Comparison of ENCODE assay signal across 13 mouse cellular contexts in the genomic region with DNA sequence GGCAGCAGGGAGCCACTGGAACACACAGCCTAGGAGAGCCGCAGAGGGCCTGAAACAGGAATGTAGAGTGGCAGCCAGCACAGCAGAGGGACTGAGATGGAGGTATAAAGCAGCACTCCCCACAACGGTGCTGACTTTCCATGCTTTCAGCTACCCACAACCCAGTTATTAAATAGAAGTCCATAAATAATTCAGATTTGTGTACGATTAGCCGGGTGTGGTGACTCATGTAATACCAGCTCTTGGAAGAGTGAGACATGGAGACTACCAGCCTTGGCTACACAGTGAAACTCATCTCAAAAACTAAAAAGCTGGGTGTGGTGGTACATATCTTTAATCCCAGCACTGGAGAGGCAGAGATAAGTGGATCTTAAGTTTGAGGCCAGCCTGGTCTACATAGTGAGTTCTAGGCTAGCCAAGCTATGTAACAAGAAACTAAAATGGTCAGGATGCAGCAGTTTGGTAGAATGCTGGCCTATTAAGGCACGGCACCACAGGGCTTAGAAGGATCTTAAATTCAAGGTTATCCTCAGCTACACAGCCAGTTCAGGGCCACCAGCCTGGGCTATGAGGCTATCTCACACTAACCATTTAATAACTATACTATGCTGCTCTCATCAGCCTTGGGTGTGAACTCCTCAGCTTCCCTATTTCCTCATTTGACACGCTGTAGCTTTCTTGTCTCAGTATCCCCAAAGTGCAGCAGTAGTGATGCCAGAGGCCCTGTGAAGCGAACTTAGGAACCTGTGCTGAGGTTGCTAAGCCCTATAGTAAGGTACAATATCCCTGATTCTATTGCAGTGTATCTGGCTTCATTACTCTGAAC. TPM values are rescaled to one million over a fixed set of nuclear protein-coding genes. Genes with fewer than 3 reads are reported as not detected.
DNase-seq lines count a peak whose midpoint lies in the region; ATAC-seq and TF ChIP-seq lines count a peak whose summit lies in the region.
"Had no signal": no experiment of that assay in that cellular context is flagged by ENCODE, and none has a peak within 500 bp of the region (broad histone marks: within the 10 kb centered on the region; RNA-seq: fewer than 3 reads in every experiment).

No protein-coding gene starts in this region.

- no peak for TF ChIP-seq CTCF in gastrocnemius, adult 2 months (IDR thresholded peaks at IDR 0.05)
- no peak for TF ChIP-seq CTCF in left cerebral cortex, adult 2 months (IDR thresholded peaks at IDR 0.05)

- DNase-seq in gastrocnemius, adult 2 months, result no peak
- no peak for DNase-seq in gastrocnemius, postnatal 25 days
- no peak for DNase-seq in left cerebral cortex, adult 2 months (ENCODE audit: extremely low spot score in 1 of 2, low spot score in 2 of 2)
- DNase-seq in left cerebral cortex, postnatal 36 days (ENCODE audit: low spot score in 2 of 2), result no peak
- DNase-seq in MEL-GATA-1-ER (ENCODE audit: extremely low read depth, low read depth), result peak; percentile 29
- no peak for DNase-seq in thymus, adult 18-20 months
- DNase-seq: cerebellum, adult 8-10 months; right cerebral cortex, postnatal 14 days had no signal

- intact Hi-C loops in gastrocnemius, adult 2 months (cut with DNase I), result loop anchor here (10.0 kb wide), 1 partner anchor 322 kb away; a partner anchor contains a TSS
- intact Hi-C loops in left cerebral cortex, adult 2 months (cut with DNase I), result loop anchor here (10.0 kb wide), 1 partner anchor 312 kb away; a partner anchor contains a TSS
- intact Hi-C loops in left cerebral cortex, postnatal 36 days (cut with DNase I), result no loop called here

- H3K9ac ChIP-seq in midbrain, embryonic 15.5 days, result no peak overlapping the region

- ATAC-seq in midbrain, embryonic 15.5 days (replicated peaks), result no peak
- ATAC-seq in frontal cortex, adult (ENCODE audit: low TSS enrichment), result no peak

- H3K36me3 ChIP-seq in midbrain, embryonic 15.5 days (replicated peaks), result peaks cover 31% of the 10 kb centered on the region

- H3K4me2 ChIP-seq in midbrain, embryonic 15.5 days, result no peak overlapping the region

- H3K4me1 ChIP-seq in midbrain, embryonic 15.5 days, result peaks cover 28% of the 10 kb centered on the region

- 81% methylated on average over 7 of the region's 7 CpGs for WGBS in midbrain, embryonic 15.5 days

- H3K9me3 ChIP-seq in midbrain, embryonic 15.5 days, result no peaks in the 10 kb centered on the region

- no peaks in the 10 kb centered on the region for H3K27me3 ChIP-seq in midbrain, embryonic 15.5 days (replicated peaks)

- H3K4me3 ChIP-seq in gastrocnemius, adult 2 months, result no peak overlapping the region
- no peak overlapping the region for H3K4me3 ChIP-seq in left cerebral cortex, adult 2 months
- H3K4me3 ChIP-seq in midbrain, embryonic 15.5 days, result no peak overlapping the region
- H3K4me3 ChIP-seq: erythroblast, embryonic 14.5 days had no signal

- H3K27ac ChIP-seq in gastrocnemius, adult 2 months, result peak overlapping the region; percentile 94; the same call in 1 of the 2 replicates
- H3K27ac ChIP-seq in left cerebral cortex, adult 2 months, result peak overlapping the region; percentile 95
- 0 out of 2 replicates have a peak overlapping the region, but pooled peaks have one; percentile 92 for H3K27ac ChIP-seq in midbrain, embryonic 15.5 days

RNA-seq across cellular contexts. Expression of a gene that starts 2.0 kb away (rescaled TPM):
- total RNA-seq in gastrocnemius, adult 2 months (2021), result 10 to 100 TPM; 21.6 to 28.7 TPM
- 10 to 100 TPM; 21.6 to 26.6 TPM for total RNA-seq in gastrocnemius, postnatal 25 days (2021)
- total RNA-seq in left cerebral cortex, adult 2 months (2021), result 100 to 1,000 TPM; 132 to 134 TPM
- total RNA-seq in left cerebral cortex, postnatal 36 days (2021), result 100 to 1,000 TPM; 145 to 154 TPM
- polyA plus RNA-seq in midbrain, embryonic 15.5 days (2015; fragmentation: Nextera tagmentation; extraction: Ambion mirVana), result 15.4 and 19.9 TPM in 2 replicates

RNA-seq across cellular contexts. Expression of a gene that starts 11.6 kb away (rescaled TPM):
- 10 to 100 TPM in 1 of 2 experiments, 1 to 10 TPM in 1; 9.7 to 12.0 TPM for total RNA-seq in gastrocnemius, adult 2 months (2021)
- 1 to 10 TPM; 9.6 to 10.0 TPM for total RNA-seq in gastrocnemius, postnatal 25 days (2021)
- total RNA-seq in left cerebral cortex, adult 2 months (2021), result 10 to 100 TPM; 43.6 to 47.7 TPM
- 10 to 100 TPM; 39.7 to 59.3 TPM for total RNA-seq in left cerebral cortex, postnatal 36 days (2021)
- 107 and 122 TPM in 2 replicates for polyA plus RNA-seq in midbrain, embryonic 15.5 days (2015; fragmentation: Nextera tagmentation; extraction: Ambion mirVana)

RNA-seq across cellular contexts. Expression of a gene that starts 11.6 kb away (rescaled TPM):
- total RNA-seq in gastrocnemius, adult 2 months (2021), result 10 to 100 TPM; 17.9 to 28.5 TPM
- total RNA-seq in gastrocnemius, postnatal 25 days (2021), result 10 to 100 TPM; 21.6 to 24.7 TPM
- total RNA-seq in left cerebral cortex, adult 2 months (2021), result 10 to 100 TPM; 87.3 to 92.9 TPM
- total RNA-seq in left cerebral cortex, postnatal 36 days (2021), result 10 to 100 TPM; 85.8 to 89.3 TPM
- polyA plus RNA-seq in midbrain, embryonic 15.5 days (2015; fragmentation: Nextera tagmentation; extraction: Ambion mirVana), result 334 and 360 TPM in 2 replicates

RNA-seq across cellular contexts. Expression of a gene that starts 19.2 kb away (rescaled TPM):
- not detected for total RNA-seq in gastrocnemius, adult 2 months (2021)
- total RNA-seq in gastrocnemius, postnatal 25 days (2021), result not detected
- total RNA-seq in left cerebral cortex, adult 2 months (2021), result not detected
- total RNA-seq in left cerebral cortex, postnatal 36 days (2021), result under 1 TPM in 1 of 2 experiments, not detected in 1; 0.57 TPM
- polyA plus RNA-seq in midbrain, embryonic 15.5 days (2015; fragmentation: Nextera tagmentation; extraction: Ambion mirVana), result 0.14 TPM in 1 of 2 replicates, not detected in the other
- total RNA-seq: heart, postnatal 25 days had no signal
- polyA plus RNA-seq: erythroblast, embryonic 14.5 days; lung, embryonic 16.5 days had no signal

RNA-seq across cellular contexts. Expression of a gene that starts 21.2 kb away (rescaled TPM):
- total RNA-seq in gastrocnemius, adult 2 months (2021), result not detected
- not detected for total RNA-seq in gastrocnemius, postnatal 25 days (2021)
- not detected for total RNA-seq in left cerebral cortex, adult 2 months (2021)
- total RNA-seq in left cerebral cortex, postnatal 36 days (2021), result not detected
- polyA plus RNA-seq in midbrain, embryonic 15.5 days (2015; fragmentation: Nextera tagmentation; extraction: Ambion mirVana), result 5.1 TPM in 1 of 2 replicates, not detected in the other
- total RNA-seq: heart, postnatal 25 days had no signal
- polyA plus RNA-seq: erythroblast, embryonic 14.5 days had no signal

Comparison
In these comparisons a context has a peak if more than half of its experiments do, and no peak if none do; other contexts are left out.
1. RNA of a gene that starts 2.0 kb away (total RNA-seq): 145 to 154 TPM in left cerebral cortex, postnatal 36 days and 132 to 134 TPM in left cerebral cortex, adult 2 months; 21.6 to 28.7 TPM in gastrocnemius, adult 2 months and 21.6 to 26.6 TPM in gastrocnemius, postnatal 25 days; every median in the first group is over 4 times any median in the second.
2. Peak in every context shown above with its lines, with median percentiles within 50 percentile points of each other: H3K27ac ChIP-seq.